Mouse (Mus musculus) common myeloid progenitor, adult 5-6 weeks (primary cell): ENCODE measurements at regions not wholly inside any gene's neighbourhood (a gene's known extent, or its start where the extent isn't known, plus 50 kb on each side); places are given as distances from the start of the nearest gene placed in this dataset.

Experiments
- ATAC-seq: replicated peaks from 2 replicates; pipeline ENCODE4 v1.8.0; 2016; ENCODE audit warnings: low read depth, mild to moderate bottlenecking, moderate TSS enrichment, inconsistent platforms; ENCODE audit not compliant: poor library complexity, severe bottlenecking

GRCm38 (mm10) chr2:102970221-102970620 is 68.8 kb upstream of the Cd44 start:
- ATAC-seq = no peak

- ATAC-seq = peak; percentile 66
Measured at GRCm38 (mm10) chr2:102967950-102968722, 66.7 kb upstream of the Cd44 start.

- peak; percentile 71 for ATAC-seq
Measured at GRCm38 (mm10) chr2:102967417-102967816, 66.0 kb upstream of the Cd44 start.

GRCm38 (mm10) chr2:102959067-102959645 is 57.7 kb upstream of the Cd44 start:
- ATAC-seq = no peak

GRCm38 (mm10) chr2:102958529-102958928 is 57.1 kb upstream of the Cd44 start:
- no peak for ATAC-seq

GRCm38 (mm10) chr2:102957811-102958210 is 56.3 kb upstream of the Cd44 start:
- no peak for ATAC-seq

- no peak for ATAC-seq
Measured at GRCm38 (mm10) chr2:102956858-102957242, 55.4 kb upstream of the Cd44 start.

- ATAC-seq = no peak
Measured at GRCm38 (mm10) chr2:102956108-102956857, 54.8 kb upstream of the Cd44 start.

GRCm38 (mm10) chr2:102955232-102955631 is 53.8 kb upstream of the Cd44 start:
- no peak for ATAC-seq
